In the genomic region with DNA sequence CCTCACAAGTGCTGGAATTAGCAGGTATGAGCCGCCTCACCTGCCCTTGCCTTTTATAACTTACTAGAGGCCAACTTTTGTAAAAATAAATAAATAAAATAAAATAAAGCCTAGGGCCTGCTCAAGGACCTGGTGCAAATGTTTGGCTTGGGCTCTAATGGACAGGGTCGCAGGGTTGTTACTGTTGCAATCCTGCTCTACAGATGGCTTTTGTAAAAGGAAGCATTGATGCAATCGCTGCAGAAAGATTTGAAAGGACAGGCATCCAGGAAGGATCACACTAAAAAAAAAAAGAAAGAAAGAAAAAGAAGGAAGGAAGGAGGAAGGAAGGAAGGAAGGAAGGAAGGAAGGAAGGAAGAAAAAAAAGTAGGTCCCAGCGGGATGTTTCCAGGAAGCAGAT, we compare ENCODE assay signal across 7 mouse cellular contexts. TPM values are rescaled to one million over a fixed set of nuclear protein-coding genes. Genes with fewer than 3 reads are reported as not detected.
A peak's percentile ranks its signal among the peaks of the same experiment; 100 is the strongest.
DNase-seq lines count a peak whose midpoint lies in the region; ATAC-seq and TF ChIP-seq lines count a peak whose summit lies in the region.

No protein-coding gene starts in this region.

- no peak for ATAC-seq in lung, postnatal 0 days
- no peak for ATAC-seq in forebrain, postnatal 0 days
- ATAC-seq in liver, embryonic 13.5 days (ENCODE audit: low read depth) = no peak
- ATAC-seq in stomach, embryonic 16.5 days (ENCODE audit: insufficient read depth, low FRiP score) = no peak

- H3K27me3 ChIP-seq in lung, postnatal 0 days (replicated peaks; ENCODE audit: insufficient read depth, low read length) = 0 out of 2 replicates have a peak, but pooled peaks cover 3% of the 10 kb centered on the region
- no peaks in the 10 kb centered on the region; the same call in 1 of the 2 replicates for H3K27me3 ChIP-seq in forebrain, postnatal 0 days (ENCODE audit: insufficient read depth, low read length)
- H3K27me3 ChIP-seq in liver, embryonic 13.5 days = peaks cover 51% of the 10 kb centered on the region
- no peaks in the 10 kb centered on the region for H3K27me3 ChIP-seq in stomach, embryonic 16.5 days (ENCODE audit: control insufficient read depth, insufficient read depth, low read length)

- no peak overlapping the region for H3K9ac ChIP-seq in lung, postnatal 0 days (replicated peaks; ENCODE audit: low read depth)
- H3K9ac ChIP-seq in forebrain, postnatal 0 days = peak overlapping the region; percentile 63
- H3K9ac ChIP-seq in liver, embryonic 13.5 days = no peak overlapping the region
- H3K9ac ChIP-seq in stomach, embryonic 16.5 days (ENCODE audit: low read length) = no peak overlapping the region

- no peaks in the 10 kb centered on the region for H3K4me1 ChIP-seq in lung, postnatal 0 days (ENCODE audit: insufficient read depth, low read depth, low read length)
- H3K4me1 ChIP-seq in forebrain, postnatal 0 days (ENCODE audit: insufficient read depth) = peaks cover 8% of the 10 kb centered on the region; the same call in 1 of the 2 replicates
- peaks cover 29% of the 10 kb centered on the region for H3K4me1 ChIP-seq in liver, embryonic 13.5 days (replicated peaks)
- peaks cover 6% of the 10 kb centered on the region; the same call in 1 of the 2 replicates for H3K4me1 ChIP-seq in stomach, embryonic 16.5 days (ENCODE audit: control insufficient read depth, insufficient read depth, low read length)

- WGBS in lung, postnatal 0 days = 63% methylated on average over 4 of the region's 4 CpGs
- WGBS in forebrain, postnatal 0 days = 77% methylated on average over 4 of the region's 4 CpGs
- WGBS in liver, embryonic 13.5 days (ENCODE audit: insufficient replicate concordance) = 59% methylated on average over 4 of the region's 4 CpGs
- WGBS in stomach, embryonic 16.5 days = 60% methylated on average over 4 of the region's 4 CpGs

- H3K36me3 ChIP-seq in lung, postnatal 0 days (ENCODE audit: insufficient read depth, low read length) = no peaks in the 10 kb centered on the region
- H3K36me3 ChIP-seq in forebrain, postnatal 0 days (ENCODE audit: insufficient read depth) = no peaks in the 10 kb centered on the region
- no peaks in the 10 kb centered on the region for H3K36me3 ChIP-seq in liver, embryonic 13.5 days
- no peaks in the 10 kb centered on the region for H3K36me3 ChIP-seq in stomach, embryonic 16.5 days (ENCODE audit: control insufficient read depth, insufficient read depth, low read length)

- H3K4me2 ChIP-seq in lung, postnatal 0 days (replicated peaks; ENCODE audit: low read depth, low read length) = peak overlapping the region; percentile 99; the same call in 1 of the 2 replicates
- peak overlapping the region; percentile 84 for H3K4me2 ChIP-seq in forebrain, postnatal 0 days (ENCODE audit: low read depth)
- peak overlapping the region; percentile 96 for H3K4me2 ChIP-seq in liver, embryonic 13.5 days
- H3K4me2 ChIP-seq in stomach, embryonic 16.5 days (ENCODE audit: low read depth, low read length) = peak overlapping the region; percentile 96

- no peak for TF ChIP-seq CTCF in lung, postnatal 0 days (IDR thresholded peaks at IDR 0.05)
- no peak for TF ChIP-seq CTCF in forebrain, postnatal 0 days (IDR thresholded peaks at IDR 0.05; ENCODE audit: low read depth)

- H3K9me3 ChIP-seq in lung, postnatal 0 days (ENCODE audit: low read length) = no peaks in the 10 kb centered on the region
- H3K9me3 ChIP-seq in forebrain, postnatal 0 days (ENCODE audit: low read length) = no peaks in the 10 kb centered on the region
- no peaks in the 10 kb centered on the region for H3K9me3 ChIP-seq in liver, embryonic 13.5 days (replicated peaks)
- no peaks in the 10 kb centered on the region for H3K9me3 ChIP-seq in stomach, embryonic 16.5 days (replicated peaks; ENCODE audit: control insufficient read depth, low read length)

- no peak for TF ChIP-seq EP300 in lung, postnatal 0 days (IDR thresholded peaks at IDR 0.05)

- DNase-seq in lung, postnatal 0 days (ENCODE audit: low spot score) = peak; percentile 54
- DNase-seq in lung, postnatal 14 days = no peak
- DNase-seq in forebrain, postnatal 0 days = no peak
- DNase-seq in liver, embryonic 13.5 days = no peak
- no peak for DNase-seq in cerebellum, adult 11-12 months
- DNase-seq in cerebellum, adult 8-10 months = no peak

- no peak overlapping the region for H3K27ac ChIP-seq in lung, postnatal 0 days (ENCODE audit: low read length)
- H3K27ac ChIP-seq in forebrain, postnatal 0 days (ENCODE audit: low read depth, low read length) = no peak overlapping the region
- H3K27ac ChIP-seq in liver, embryonic 13.5 days = no peak overlapping the region
- H3K27ac ChIP-seq in stomach, embryonic 16.5 days (ENCODE audit: low read length) = no peak overlapping the region

- H3K4me3 ChIP-seq in lung, postnatal 0 days (ENCODE audit: low read depth, low read length) = peak overlapping the region; percentile 76
- peak overlapping the region; percentile 90 for H3K4me3 ChIP-seq in forebrain, postnatal 0 days (ENCODE audit: low read depth, low read length)
- peak overlapping the region; percentile 98 for H3K4me3 ChIP-seq in liver, embryonic 13.5 days (replicated peaks)
- no peak overlapping the region for H3K4me3 ChIP-seq in stomach, embryonic 16.5 days (replicated peaks; ENCODE audit: low read length)

RNA-seq across cellular contexts. Expression of gene Ccsap, which starts 0.4 kb away (rescaled TPM):
- 1.2 and 1.3 TPM in 2 replicates for polyA plus RNA-seq in lung, postnatal 0 days (2015; fragmentation: Nextera tagmentation; extraction: Ambion mirVana)
- total RNA-seq in forebrain, postnatal 0 days (2014; rRNA removed) = 19.5 and 21.8 TPM in 2 replicates
- 10.0 and 10.6 TPM in 2 replicates for polyA plus RNA-seq in forebrain, postnatal 0 days (2015; fragmentation: Nextera tagmentation; extraction: Ambion mirVana)
- polyA plus RNA-seq in liver, embryonic 13.5 days (2015; fragmentation: Nextera tagmentation; extraction: Ambion mirVana) = 2.3 and 2.7 TPM in 2 replicates
- 1.5 and 2.1 TPM in 2 replicates for polyA plus RNA-seq in stomach, embryonic 16.5 days (2015; fragmentation: Nextera tagmentation; extraction: Ambion mirVana)

RNA-seq across cellular contexts. Expression of gene Acta1, which starts 34.2 kb away (rescaled TPM):
- 12.6 and 18.0 TPM in 2 replicates for polyA plus RNA-seq in lung, postnatal 0 days (2015; fragmentation: Nextera tagmentation; extraction: Ambion mirVana)
- 10.5 and 20.1 TPM in 2 replicates for total RNA-seq in forebrain, postnatal 0 days (2014; rRNA removed)
- polyA plus RNA-seq in forebrain, postnatal 0 days (2015; fragmentation: Nextera tagmentation; extraction: Ambion mirVana) = 17.1 and 20.4 TPM in 2 replicates
- 10.3 and 17.3 TPM in 2 replicates for polyA plus RNA-seq in liver, embryonic 13.5 days (2015; fragmentation: Nextera tagmentation; extraction: Ambion mirVana)
- 120 and 1,117 TPM in 2 replicates for polyA plus RNA-seq in stomach, embryonic 16.5 days (2015; fragmentation: Nextera tagmentation; extraction: Ambion mirVana)

RNA-seq across cellular contexts. Expression of gene Rab4a, which starts 54.6 kb away (rescaled TPM):
- 27.9 and 32.1 TPM in 2 replicates for polyA plus RNA-seq in lung, postnatal 0 days (2015; fragmentation: Nextera tagmentation; extraction: Ambion mirVana)
- 70.9 and 72.8 TPM in 2 replicates for total RNA-seq in forebrain, postnatal 0 days (2014; rRNA removed)
- polyA plus RNA-seq in forebrain, postnatal 0 days (2015; fragmentation: Nextera tagmentation; extraction: Ambion mirVana) = 113 and 127 TPM in 2 replicates
- 30.8 and 31.7 TPM in 2 replicates for polyA plus RNA-seq in liver, embryonic 13.5 days (2015; fragmentation: Nextera tagmentation; extraction: Ambion mirVana)
- polyA plus RNA-seq in stomach, embryonic 16.5 days (2015; fragmentation: Nextera tagmentation; extraction: Ambion mirVana) = 42.2 and 44.4 TPM in 2 replicates
